Mouse (Mus musculus) testis, adult 2 months (tissue): ENCODE results near the gene Cdh8. TPM values are rescaled to one million over a fixed set of nuclear protein-coding genes. Genes with fewer than 3 reads are reported as not detected.

Experiments used
- H3K27ac ChIP-seq: fragments of 200-500 bp; 2 replicates; pipeline ENCODE4 v1.5.1; 2012; ENCODE audit warnings: low read depth, low read length; ENCODE audit not compliant: control insufficient read depth, insufficient read depth
- H3K27me3 ChIP-seq: fragments of 200-500 bp; 2 replicates; pipeline ENCODE4 v1.6.1; 2012; ENCODE audit warnings: mild to moderate bottlenecking, low read length, moderate library complexity; ENCODE audit not compliant: control insufficient read depth, insufficient read depth
- H3K36me3 ChIP-seq: fragments of 200-500 bp; 2 replicates; pipeline ENCODE4 v1.6.1; 2012; ENCODE audit warnings: mild to moderate bottlenecking, low read length; ENCODE audit not compliant: control insufficient read depth, insufficient read depth
- H3K4me1 ChIP-seq: fragments of 200-500 bp; 2 replicates; pipeline ENCODE4 v1.6.1; 2012; ENCODE audit warnings: low read length; ENCODE audit not compliant: control insufficient read depth, insufficient read depth
- H3K4me3 ChIP-seq: fragments of 200-500 bp; 2 replicates; pipeline ENCODE4 v1.5.1; 2012; ENCODE audit warnings: low read depth, mild to moderate bottlenecking, low read length, moderate library complexity, mixed read lengths; ENCODE audit not compliant: control insufficient read depth
- CTCF ChIP-seq: fragments of 200-500 bp; IDR thresholded peaks from 2 replicates; pipeline ENCODE4 v1.5.1; 2012; ENCODE audit warnings: low read depth, mild to moderate bottlenecking, inconsistent platforms, low read length, moderate library complexity; ENCODE audit not compliant: control insufficient read depth, insufficient read depth, insufficient replicate concordance
- POLR2A ChIP-seq: fragments of 200-500 bp; IDR thresholded peaks from 2 replicates; pipeline ENCODE4 v1.6.1; 2012; ENCODE audit warnings: low read depth, mild to moderate bottlenecking, inconsistent platforms, low read length, moderate library complexity; ENCODE audit not compliant: control insufficient read depth
- polyA plus RNA-seq: library from polyadenylated mRNA; depleted of rRNA; stranded (reverse); fragments of >200 nt; gene quantifications from 2 replicates; pipeline ENCODE4 v1.2.3, GENCODE M21; 2012

The Cdh8 gene
- polyA plus RNA-seq, 1 experiment = not detected

- no peak overlapping the region for H3K27ac ChIP-seq
- H3K4me3 ChIP-seq = no peak overlapping the region
- TF ChIP-seq POLR2A (no peak), CTCF (no peak)
- no peaks in the 10 kb centered on the region for H3K27me3 ChIP-seq
- no peaks in the 10 kb centered on the region for H3K36me3 ChIP-seq
- no peaks in the 10 kb centered on the region for H3K4me1 ChIP-seq
Measured at GRCm38 (mm10) chr8:99349456-99349855, 66.8 kb downstream of the Cdh8 start.

- Histone ChIP-seq H3K4me3 (no peak overlapping the region), H3K36me3 (no peaks in the 10 kb centered on the region), H3K27me3 (no peaks in the 10 kb centered on the region), H3K27ac (no peak overlapping the region), H3K4me1 (no peaks in the 10 kb centered on the region)
- TF ChIP-seq CTCF = no peak
- no peak for TF ChIP-seq POLR2A
Measured at GRCm38 (mm10) chr8:99348618-99349017, 67.7 kb downstream of the Cdh8 start.

- TF ChIP-seq CTCF (no peak), POLR2A (no peak)
- Histone ChIP-seq H3K27ac (no peak overlapping the region), H3K4me3 (no peak overlapping the region), H3K36me3 (no peaks in the 10 kb centered on the region), H3K4me1 (no peaks in the 10 kb centered on the region), H3K27me3 (no peaks in the 10 kb centered on the region)
Measured at GRCm38 (mm10) chr8:99339310-99339709, 77.0 kb downstream of the Cdh8 start.

GRCm38 (mm10) chr8:99327559-99327958 lies 88.7 kb downstream of the Cdh8 start:
- Histone ChIP-seq H3K27ac (no peak overlapping the region), H3K4me1 (no peaks in the 10 kb centered on the region), H3K36me3 (no peaks in the 10 kb centered on the region), H3K4me3 (no peak overlapping the region), H3K27me3 (no peaks in the 10 kb centered on the region)
- TF ChIP-seq CTCF (no peak), POLR2A (no peak)

- Histone ChIP-seq H3K4me3 (no peak overlapping the region), H3K27me3 (no peaks in the 10 kb centered on the region), H3K4me1 (no peaks in the 10 kb centered on the region), H3K36me3 (no peaks in the 10 kb centered on the region), H3K27ac (no peak overlapping the region)
- no peak for TF ChIP-seq POLR2A
- no peak for TF ChIP-seq CTCF
Measured at GRCm38 (mm10) chr8:99314561-99314960, 101.7 kb downstream of the Cdh8 start.

GRCm38 (mm10) chr8:99304184-99304583 lies 112.1 kb downstream of the Cdh8 start:
- H3K27me3 ChIP-seq = no peaks in the 10 kb centered on the region
- no peak for TF ChIP-seq CTCF
- H3K36me3 ChIP-seq = no peaks in the 10 kb centered on the region
- no peaks in the 10 kb centered on the region for H3K4me1 ChIP-seq
- no peak overlapping the region for H3K4me3 ChIP-seq
- H3K27ac ChIP-seq = no peak overlapping the region

- H3K4me3 ChIP-seq = no peak overlapping the region
- TF ChIP-seq POLR2A (no peak), CTCF (no peak)
- H3K27me3 ChIP-seq = no peaks in the 10 kb centered on the region
- H3K4me1 ChIP-seq = no peaks in the 10 kb centered on the region
- no peak overlapping the region for H3K27ac ChIP-seq
- no peaks in the 10 kb centered on the region for H3K36me3 ChIP-seq
Measured at GRCm38 (mm10) chr8:99290201-99290600, 126.1 kb downstream of the Cdh8 start.

GRCm38 (mm10) chr8:99285103-99285502 lies 131.2 kb downstream of the Cdh8 start:
- H3K36me3 ChIP-seq = no peaks in the 10 kb centered on the region
- TF ChIP-seq POLR2A (no peak), CTCF (no peak)
- H3K27me3 ChIP-seq = no peaks in the 10 kb centered on the region
- no peak overlapping the region for H3K27ac ChIP-seq
- H3K4me1 ChIP-seq = no peaks in the 10 kb centered on the region
- H3K4me3 ChIP-seq = no peak overlapping the region
